Mouse (Mus musculus): ENCODE data around the gene Hap1.

DNA sequence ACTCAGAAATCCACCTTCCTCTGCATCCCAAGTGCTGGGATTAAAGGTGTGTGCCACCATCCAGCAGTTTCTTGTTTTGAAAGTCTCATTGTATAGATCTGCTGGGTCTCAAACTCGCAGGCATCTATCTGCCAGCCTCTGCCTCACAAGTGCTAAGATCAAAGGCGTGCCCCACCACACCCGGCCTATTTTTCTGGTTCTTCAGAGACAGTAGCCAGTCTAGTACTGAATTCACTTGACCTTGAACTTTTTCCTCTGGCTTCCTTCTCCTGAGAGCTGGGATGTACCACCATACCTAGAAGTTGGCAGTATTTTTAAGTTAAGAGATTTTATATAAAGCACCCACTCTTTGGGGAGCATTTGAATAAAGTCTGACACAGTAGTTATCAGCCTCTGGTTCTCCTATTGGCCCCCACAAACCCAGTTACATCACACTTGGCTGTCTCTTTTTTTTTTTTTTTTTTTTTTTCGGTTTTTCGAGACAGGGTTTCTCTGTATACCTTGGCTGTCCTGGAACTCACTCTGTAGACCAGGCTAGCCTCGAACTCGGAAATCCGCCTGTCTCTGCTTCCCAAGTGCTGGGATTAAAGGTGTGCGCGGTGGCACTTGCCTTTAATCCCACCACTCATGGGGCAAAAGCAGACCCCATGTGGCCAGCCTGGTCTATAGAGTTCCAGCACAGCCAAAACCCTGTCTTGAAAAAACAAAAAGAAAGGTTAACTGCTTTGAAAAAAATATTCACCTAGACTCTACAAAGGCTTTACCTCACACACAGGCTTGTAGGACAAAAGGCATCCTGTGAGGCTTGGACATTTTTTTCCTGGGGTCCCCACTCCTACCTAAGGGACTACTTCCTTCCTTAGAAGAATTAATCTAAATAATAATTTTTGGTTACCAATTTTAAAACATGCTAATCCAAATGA, 37.1 kb downstream of the Hap1 start:
- TF ChIP-seq CTCF (IDR thresholded peaks at IDR 0.05; ENCODE audit: extremely low read depth, insufficient read depth, low read length) (no peak), POLR2A (IDR thresholded peaks at IDR 0.05; ENCODE audit: extremely low read depth, insufficient read depth, low read length) (no peak)

Measured in cortical plate, adult 2 months (tissue).